Mouse (Mus musculus) retina, embryonic 14.5 days (tissue): Measurements from ENCODE around the gene Kctd5.
A peak's percentile ranks its signal among the peaks of the same experiment; 100 is the strongest.
"Not testable (repeated sequence)": the region's sequence is repeated elsewhere in the genome, so short reads cannot be mapped to it uniquely, and the experiment has no call there.

ENCODE experiments used
- DNase-seq: peaks from one replicate; pipeline ENCODE4 v3.0.0-alpha.2; 2015; ENCODE audit warnings: low spot score

Gene Kctd5

GRCm38 (mm10) chr17:24072919-24073696 lies at the start of gene Kctd5:
TSS of gene Kctd5 (minus strand) at chr17:24073485.
- DNase-seq, result peak; percentile 98

- no peak for DNase-seq
Measured at GRCm38 (mm10) chr17:24119446-24119845, 46.2 kb upstream of the Kctd5 start.

- no peak for DNase-seq
Measured at GRCm38 (mm10) chr17:24113031-24113430, 39.7 kb upstream of the Kctd5 start.

GRCm38 (mm10) chr17:24111256-24111655 lies 38.0 kb upstream of the Kctd5 start:
- no peak for DNase-seq

DNA sequence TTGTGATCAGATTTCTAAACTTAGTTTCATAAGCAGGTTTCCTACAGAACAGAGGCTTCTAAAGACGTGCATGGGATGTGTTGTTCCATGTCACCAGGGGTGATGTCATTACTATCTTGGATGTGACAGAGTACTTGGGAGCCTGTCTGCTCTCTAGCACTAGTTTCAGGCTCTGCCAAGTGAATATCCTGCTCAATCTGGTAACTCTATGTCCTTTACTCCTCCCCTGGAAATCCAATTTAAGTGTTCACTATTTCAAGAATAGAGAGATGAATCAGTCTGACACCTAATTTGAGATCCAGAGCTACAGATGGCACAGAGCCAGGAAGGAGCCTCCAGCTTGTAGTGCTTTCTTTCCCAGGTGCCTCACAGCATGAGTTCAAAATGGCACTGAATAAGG lies 35.6 kb upstream of the Kctd5 start:
- DNase-seq, result no peak

- no peak for DNase-seq
Measured at GRCm38 (mm10) chr17:24105111-24105510, 31.8 kb upstream of the Kctd5 start.

GRCm38 (mm10) chr17:24098354-24098753 lies 25.1 kb upstream of the Kctd5 start:
- no peak for DNase-seq

DNA sequence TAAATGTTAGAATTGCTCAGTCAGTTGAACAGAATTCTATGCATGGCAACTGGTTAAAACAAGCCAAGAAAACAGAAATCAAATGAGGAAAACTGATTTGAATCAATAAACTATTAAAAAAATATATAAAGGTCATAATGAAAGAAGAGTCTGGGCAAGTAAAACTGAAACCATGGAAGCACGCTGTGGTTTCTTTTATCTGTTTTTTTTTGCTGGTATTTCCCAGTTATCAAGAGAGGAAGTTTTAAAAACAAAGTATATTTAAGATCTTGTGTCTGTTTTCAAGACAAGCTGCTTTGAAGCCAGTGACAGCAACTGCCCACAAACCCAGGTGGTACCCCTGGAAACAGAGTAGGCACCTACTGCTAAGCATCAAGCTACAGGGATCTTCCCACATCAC lies 17.3 kb upstream of the Kctd5 start:
- DNase-seq, result no peak

DNA sequence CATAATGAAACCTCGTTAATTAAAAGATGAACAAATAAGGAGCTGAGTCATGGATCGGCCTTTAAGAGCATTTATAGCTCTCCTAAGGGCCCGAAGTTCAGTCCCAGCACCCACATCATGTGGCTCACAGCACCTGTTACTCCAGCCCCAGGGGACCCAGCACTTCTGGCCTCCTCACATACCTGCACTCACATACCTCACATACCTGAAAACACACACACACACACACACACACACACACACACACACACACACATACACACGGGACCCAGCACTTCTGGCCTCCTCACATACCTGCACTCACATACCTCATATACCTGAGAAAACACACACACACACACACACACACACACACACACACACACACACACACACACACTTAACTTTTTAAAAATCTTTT lies 13.1 kb upstream of the Kctd5 start:
- DNase-seq, result not testable (repeated sequence)

- DNase-seq, result no peak
Measured at GRCm38 (mm10) chr17:24084593-24084992, 11.3 kb upstream of the Kctd5 start.

- DNase-seq, result no peak
Measured at GRCm38 (mm10) chr17:24077101-24077500, 3.8 kb upstream of the Kctd5 start.

GRCm38 (mm10) chr17:24069531-24069930 lies 3.8 kb downstream of the Kctd5 start:
- no peak for DNase-seq

DNA sequence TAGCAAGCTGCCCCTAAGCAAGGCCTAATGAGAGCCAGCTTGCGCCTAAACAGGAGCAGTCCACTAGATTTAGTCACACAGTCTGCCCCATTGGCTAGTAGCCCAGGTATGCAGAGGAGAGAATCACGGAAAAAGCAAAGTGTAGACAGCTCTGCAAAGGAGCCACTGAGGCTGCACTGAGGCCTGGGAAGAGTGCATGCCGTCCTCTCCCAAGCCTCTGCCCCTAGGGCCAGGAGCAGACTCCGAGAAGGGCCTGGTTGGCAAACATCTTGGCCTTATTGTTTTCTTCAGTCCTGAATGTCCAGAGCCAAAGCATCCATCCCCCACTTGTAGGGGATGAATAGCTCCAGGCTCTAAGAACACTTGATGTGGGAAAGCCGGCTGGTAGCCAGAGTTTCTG lies 5.0 kb downstream of the Kctd5 start:
- DNase-seq, result no peak

DNA sequence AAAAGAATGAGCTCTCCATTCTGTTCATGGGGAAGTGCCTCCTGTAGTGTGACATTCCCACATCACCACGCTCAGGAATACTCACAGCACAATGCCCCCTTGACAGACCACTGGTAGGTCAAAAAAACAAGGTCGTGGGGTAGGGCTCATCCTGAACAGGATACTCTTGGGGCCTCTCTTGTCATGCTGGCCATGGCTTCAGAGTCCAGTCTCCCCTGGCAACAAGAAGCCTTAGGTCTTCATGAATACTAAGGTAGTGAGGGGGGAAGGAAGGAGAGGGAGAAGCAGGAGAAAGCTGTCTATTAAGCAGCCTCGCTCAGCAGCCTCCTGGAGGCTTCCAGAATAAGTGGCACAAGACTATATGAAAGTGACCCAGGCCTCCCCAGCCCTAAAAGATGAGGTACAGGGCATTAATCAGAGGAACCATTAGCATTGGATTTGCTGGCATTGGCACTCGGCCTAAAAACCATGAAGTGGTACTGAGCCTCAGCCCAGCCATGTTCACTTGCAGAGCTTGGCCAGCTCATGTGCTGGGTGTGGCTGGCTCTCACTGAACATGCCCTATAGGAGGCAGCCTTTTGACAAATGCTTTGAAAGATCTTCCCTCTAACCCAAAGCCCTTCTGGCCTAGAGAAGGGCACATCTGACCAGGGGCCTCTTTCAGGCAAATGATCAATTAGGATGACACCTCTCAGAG lies 10.7 kb downstream of the Kctd5 start:
- DNase-seq, result no peak

DNA sequence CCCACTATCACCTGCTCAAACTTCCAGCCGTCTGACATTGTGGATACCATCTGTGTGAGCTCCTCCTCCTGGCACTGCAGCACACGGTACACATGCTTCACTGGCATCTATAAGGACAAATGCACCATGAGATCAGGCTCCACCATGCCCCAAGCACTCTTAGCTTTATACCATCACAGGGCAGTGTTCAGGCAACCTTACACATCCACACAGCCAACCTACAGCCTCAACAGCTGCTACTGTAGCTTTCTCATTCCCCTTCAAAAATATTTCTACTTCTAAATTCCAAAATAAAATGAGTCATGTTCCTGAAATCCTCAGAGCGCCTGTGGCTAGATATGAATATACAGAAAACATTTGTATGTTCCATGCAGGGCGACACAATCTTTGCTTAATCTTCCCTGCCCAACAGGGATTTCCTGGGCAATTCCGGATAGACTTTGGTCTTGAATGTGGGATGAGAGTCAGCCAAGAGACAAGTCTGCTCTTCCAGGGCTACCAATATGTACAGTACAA lies 15.5 kb downstream of the Kctd5 start:
- no peak for DNase-seq

DNA sequence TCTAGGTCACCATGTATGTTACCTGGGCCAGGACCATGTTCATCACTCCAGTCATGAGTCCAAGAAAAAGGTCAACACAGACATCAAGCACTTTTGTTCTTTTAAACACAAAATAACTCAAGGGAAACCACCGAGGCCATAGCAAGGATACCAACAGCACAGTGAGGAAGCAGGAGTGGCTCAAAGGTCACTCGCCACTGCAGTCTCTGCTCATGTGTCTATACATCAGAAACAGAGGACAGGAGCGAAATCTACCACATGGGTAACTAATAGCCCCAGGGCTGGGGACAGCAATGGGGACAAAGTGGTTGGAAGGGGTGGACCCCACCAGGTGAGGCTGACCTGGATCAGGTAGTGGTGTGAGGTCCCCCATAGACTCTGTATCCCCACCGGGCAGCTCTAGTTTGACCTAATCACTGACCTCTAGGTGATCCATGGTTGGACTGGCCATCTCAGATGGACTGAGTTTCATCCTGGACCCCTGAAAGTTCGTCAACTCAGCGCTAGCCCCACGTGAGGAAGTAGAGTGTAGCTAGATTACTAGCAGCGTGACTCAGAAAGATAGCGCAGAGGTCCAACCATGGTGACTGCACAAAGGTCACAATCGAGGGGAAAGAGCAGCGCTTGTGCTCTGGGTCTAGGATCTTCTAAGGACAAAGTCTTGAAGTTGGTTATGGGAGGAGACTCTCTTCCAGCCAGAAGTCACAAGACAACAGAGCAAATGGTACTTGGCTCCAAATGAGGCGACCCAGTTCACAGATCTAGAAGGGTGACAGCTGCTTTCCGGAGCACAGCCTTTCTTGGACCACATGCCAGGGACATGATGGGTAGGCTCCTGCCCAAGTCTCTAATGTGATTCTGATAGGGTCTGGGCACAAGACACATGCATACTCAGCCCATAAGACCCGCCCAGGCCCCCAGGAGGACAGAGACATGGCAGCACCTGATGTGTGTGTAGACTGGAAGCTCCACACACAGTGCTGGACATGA lies 16.4 kb downstream of the Kctd5 start:
- DNase-seq, result no peak

DNA sequence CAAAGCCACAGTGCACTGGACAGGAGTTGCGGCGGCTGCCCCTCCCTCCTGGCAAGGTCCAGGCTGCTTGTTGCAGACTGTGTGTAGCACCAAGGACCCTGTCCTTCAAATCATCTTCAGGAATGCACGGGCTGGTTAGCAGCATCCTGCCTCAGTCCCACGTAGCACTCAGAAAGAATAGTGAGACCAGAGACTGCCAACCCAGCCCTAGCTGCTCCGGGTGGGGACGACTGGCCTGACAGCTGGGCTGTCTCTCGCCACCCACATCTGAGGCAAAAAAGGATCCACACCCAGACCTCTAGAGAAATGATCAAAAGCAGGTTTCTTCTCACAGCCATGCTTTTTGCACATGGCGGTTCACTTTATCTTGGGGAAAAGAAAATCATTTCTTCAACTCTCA lies 24.3 kb downstream of the Kctd5 start:
- DNase-seq, result no peak

DNA sequence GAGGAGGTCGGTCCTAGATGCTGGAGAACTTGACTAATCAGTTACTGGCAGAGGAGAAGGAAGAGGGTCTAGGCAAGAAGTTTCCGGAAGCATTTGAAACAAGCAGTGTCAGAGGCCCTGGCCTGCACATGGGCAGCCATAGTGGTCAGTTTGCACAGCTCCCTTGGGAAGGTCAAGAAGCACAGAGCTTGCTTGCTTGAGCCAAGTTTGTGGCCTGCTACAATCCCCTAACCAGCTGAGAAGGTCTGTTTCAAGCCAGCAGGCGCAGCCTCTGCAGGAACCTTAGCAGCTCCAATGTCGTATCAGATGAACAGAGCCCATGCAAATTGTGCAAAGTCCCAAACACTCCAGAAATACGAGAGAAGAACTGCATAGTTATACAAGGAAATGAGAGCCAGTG lies 25.2 kb downstream of the Kctd5 start:
- no peak for DNase-seq

DNA sequence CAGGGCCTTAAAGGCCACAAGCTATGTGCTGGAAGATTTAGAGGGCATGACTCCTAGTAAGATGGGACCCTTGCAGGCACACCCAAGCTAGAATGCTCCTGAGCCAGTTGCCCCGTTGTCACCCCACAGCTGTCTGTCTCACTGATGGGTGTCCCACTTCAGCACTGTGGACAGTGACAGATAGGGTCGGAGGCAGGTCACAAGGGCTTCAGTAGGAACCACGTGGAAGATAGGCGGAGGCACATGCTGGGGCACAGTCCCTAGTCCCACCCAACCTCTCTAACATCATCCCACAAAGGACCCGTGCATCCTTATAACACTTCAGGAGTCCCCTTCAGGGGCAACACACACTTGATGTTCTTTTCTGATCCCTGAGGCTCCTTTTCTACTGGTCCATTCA lies 27.3 kb downstream of the Kctd5 start:
- DNase-seq, result no peak

- DNase-seq, result no peak
Measured at GRCm38 (mm10) chr17:24045608-24046007, 27.7 kb downstream of the Kctd5 start.

- no peak for DNase-seq
Measured at GRCm38 (mm10) chr17:24044482-24044881, 28.8 kb downstream of the Kctd5 start.

DNA sequence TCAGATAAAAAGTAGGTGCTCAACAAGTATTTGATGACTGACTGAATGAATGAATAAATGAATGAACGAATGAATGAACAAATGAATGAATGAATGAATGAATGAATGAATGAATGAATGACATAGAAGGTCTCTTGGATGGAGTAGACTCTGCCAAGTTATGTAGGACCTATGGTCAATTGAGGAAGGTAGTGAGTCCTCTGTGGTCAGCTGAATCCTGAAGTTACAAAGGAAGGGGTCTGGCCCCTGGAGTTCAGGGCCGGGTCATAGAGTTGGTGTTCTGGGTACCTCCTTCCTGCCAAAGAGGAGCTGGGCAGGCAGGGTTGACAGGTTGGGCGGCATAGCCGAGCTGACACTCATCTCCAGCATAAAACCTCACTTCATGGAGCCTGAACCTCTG lies 35.4 kb downstream of the Kctd5 start, which contains the start of gene Prss27:
Gene Prss27, plus strand, starts transcription at position 301 of the 400 bp plus-strand sequence.
- DNase-seq, result no peak
